Mouse (Mus musculus): Measurements from ENCODE around the gene Cby1.

The Cby1 gene

DNA sequence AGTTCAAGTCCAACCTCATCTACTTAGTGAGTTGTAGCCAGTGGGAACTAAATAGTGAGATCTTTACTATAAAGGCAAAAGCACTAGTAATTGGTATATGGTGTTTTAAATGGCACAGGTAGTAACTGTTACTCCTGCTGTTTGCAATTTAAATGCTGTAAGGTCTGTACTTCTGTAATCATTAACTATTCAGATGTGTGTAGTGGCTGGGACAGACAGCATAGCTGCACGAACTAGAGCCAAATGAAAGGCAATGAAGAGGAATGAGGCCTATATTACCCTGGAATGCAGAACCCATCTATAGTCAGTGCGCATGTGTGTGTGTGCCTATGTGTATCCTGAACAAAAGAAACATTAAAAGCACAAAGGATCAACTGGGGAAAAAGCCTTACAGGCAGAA, 18.9 kb downstream of the Cby1 start:
- DNase-seq (ENCODE audit: low read depth), result no peak

DNA sequence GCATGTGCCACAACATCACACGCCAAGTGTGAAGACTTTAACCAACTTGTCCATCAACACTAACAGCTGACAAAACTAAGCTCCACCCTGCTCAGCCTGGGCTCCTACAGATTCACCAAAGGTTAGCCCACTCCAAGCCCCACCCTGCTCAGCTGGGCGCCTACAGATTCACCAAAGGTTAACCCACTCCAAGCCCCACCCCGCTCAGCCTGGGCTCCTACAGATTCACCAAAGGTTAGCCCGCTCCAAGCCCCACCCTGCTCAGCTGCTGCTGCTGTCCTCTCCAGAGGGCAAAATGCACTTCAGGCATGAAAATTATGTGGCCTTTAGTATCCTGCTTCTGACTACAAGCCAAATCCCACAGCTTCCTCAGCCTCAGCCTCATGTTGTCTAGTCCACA, 23.0 kb downstream of the Cby1 start:
- no peak for DNase-seq (ENCODE audit: low read depth)

DNA sequence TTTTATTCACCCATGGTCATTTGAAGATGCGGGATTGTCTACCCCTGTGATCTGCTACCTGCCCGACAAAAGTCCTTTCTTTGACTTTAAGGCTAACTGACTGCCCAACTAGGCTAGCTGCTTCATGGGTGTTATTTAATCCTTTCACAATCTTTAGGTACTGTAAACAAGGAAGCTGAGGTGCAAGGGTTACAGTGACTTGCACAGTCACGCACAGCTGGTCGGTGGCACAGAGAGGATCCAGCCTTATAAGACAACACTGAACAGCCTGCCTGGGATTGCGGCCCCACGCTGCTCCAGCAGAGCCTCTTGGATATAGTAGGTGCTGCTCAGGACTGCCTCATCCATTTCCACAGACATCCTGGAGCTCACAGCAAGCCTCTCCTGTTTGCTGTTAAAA, 24.1 kb downstream of the Cby1 start:
- peak; percentile 59 for DNase-seq (ENCODE audit: low read depth)

DNA sequence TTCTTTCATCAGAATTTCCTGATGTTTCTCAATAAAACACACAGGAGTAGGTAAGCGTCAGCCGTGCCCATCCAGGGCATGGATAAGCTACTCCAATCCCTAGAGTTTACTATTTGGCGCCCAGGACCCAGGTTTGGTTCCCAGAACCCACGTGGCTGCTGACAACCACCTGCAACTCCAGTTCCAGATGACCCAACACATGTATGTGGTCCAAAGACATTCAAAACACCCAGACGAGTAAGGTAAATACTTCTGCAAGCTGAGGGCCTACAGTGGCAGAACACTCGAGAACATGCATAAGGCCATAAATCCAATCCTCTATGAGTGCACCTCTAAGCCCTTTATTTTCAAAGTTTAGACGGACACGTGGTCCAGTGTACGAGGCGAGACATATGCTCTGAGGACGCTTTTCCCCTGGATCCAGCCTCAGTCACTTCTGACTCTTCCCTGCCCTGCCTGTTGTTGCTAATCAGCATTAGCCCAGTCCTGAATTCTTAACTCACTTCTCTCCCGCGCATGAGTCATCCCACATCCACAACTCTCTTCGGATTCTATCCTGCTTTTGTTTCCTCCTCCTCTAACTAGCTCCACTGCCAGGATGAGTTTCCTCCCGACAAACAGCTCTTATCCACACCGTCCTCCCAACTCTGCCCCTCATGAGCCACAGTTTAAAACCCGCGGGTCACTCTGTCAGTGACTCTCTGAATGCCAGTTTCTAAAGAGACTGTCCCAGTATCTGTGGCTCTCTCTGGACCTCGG, 24.9 kb downstream of the Cby1 start:
- DNase-seq (ENCODE audit: low read depth), result no peak

DNA sequence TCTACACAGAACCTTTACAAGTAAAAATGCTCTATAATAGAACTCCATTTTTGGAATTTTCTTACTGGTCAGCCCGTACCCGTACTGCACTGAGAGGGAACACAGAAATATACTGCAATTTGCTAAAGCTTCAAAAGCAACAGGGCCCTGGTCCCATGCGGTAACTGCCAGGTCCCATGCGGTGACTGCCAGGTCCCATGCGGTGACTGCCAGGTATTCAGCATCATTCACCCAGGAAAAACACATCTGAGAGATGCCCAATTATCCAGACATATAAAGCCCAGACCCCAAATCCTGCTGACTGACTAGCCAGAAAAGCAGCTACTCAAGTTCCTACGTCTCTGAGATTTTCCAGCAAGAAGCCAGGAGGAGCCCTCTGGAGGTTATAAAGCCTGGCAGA, 25.6 kb downstream of the Cby1 start:
- DNase-seq (ENCODE audit: low read depth), result no peak

DNA sequence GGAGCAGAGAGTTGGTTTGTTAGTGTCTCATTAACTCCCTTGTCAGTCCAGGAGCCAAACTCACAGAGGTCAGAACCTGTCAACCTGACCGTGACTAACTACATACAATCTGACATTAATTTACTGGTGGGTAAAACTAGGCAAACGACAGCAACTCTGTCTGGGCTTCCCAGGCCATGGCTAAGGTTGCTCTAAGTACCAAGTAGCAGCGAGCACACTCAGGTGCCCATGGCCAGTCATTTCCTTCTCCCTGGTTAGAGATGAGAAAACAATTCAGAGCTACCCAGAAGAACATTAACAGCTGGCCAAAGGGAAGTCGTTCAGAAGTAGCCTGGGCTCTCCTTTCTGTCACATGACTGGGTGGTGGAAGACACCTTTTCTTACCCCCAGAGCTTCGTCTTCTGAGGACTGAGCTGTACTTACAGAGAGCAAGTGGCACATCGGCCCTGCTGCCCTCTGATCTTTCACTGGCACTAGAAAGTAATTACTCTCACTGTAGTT, 26.2 kb downstream of the Cby1 start:
- DNase-seq (ENCODE audit: low read depth), result no peak

DNA sequence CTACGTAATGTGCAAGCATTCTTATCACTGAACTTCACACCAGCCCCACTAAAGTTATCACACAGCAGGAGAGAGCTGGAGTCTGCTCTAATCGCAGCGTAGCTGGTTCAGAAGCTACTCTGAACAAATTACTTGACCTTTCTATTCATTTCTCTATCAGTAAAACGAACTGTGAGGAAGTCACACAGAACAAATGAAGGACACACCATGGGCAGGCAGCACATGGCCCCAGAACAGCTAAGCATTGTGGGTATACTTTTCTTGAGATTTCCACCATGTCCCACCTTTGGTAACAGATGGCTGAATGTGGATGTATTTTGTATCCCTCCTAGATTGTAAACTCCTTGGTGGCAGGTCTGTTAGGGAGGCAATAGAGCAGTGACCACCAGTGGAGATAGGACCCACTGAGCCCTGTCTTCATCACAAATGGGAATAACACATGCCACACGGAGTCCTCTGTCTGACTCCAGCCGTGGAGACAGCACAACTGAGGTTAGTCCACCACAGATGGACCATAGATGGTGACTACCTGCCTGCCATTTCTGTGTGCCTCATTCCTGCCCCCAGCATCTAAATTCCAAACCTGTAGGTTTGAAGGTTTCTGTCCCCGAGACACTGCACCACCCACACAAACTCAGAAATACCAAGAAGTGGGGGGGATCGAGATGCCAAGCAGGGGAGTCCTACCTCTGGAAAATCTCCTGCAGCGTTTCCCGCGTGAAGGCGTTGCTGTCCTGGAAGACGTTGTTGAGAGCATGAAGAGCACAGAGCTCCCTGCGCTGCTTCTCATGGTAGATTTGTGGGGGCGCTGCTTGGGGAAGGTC, 27.3 kb downstream of the Cby1 start:
- DNase-seq (ENCODE audit: low read depth), result no peak

DNA sequence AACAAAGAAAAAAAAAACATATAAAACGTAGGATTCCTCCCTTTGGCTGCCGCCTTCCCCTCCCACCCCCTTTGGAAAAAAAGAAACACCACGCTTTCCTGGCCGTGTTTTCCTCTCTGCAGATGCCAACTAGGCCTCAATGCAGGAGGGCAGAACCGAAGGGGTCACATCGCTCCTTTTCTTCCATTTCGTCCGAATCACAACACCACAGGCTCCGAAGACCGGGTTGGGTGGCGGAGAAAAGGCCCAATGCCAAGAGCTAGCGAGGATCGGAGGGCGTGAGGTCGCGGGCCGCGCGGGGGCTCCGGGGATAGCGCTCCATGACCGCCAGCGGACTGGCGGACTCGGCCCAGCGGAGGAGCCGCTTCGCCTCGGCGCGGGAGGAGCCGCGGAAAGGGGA, 28.2 kb downstream of the Cby1 start:
- DNase-seq (ENCODE audit: low read depth), result peak; percentile 54

DNA sequence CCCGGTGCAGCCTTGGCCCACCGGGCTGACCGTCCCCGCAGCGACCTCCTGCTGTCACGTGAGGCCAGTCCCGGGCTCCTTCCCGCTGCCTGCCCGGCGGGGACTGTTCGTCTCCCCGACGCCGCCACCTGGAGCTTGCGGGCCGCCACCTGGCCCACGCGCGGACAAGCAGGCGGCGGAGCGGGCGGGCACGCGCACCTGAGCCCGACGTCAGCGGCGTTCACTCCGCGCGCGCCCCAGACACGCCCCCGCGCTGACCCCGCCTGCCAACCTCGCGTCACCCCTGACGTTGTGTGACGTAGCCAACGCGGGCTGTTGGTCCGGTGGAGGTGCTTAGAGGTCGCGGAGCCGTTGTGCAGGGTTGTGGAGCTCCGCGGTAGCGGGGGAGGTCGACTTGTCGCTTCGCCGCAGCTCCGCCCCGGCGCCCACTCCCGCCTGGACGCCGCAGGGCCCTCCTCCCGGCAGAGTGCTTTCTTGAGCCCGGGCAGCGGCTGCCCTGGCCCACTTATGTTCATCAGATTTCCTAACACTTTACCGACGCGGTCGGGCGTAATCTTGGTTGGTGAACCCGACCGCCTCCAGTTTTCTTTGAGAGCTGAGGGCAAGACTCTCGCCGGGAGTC, 28.8 kb downstream of the Cby1 start, which contains the start of gene Josd1:
Gene Josd1 (minus strand): TSS at position 274 of the 622 bp plus-strand sequence.
- DNase-seq (ENCODE audit: low read depth), result peak; percentile 98

DNA sequence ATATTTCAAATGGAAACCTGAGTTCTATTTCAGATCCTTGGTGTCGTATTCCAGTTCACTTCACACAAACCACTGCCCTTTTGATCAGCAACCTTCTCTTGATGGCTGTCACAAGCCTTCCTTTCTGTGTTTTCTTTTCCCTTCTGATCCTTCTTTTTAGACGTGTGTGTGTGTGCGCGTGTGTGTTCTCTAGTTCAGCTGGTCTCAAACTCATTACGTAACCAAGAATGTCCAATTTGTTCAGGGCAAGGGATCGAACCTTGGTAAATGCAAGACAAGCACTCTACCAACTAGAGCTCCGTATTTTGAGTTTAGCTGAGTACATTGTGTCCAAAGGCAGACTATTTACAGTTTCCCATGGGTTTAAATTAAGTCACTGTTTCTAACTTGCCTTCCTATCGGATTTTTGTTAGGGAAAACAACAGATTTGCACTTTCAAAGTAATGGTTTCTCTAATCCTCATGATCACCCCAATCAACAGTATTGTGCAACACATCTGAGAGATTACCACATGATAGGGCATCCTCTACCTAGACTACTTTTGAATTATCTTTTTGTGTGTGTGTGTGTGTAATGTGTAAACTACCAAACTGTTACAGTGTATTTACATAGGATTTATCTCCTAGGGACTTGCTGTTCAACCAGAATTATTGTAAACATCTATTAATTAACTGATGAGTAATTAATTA, 29.4 kb downstream of the Cby1 start:
- DNase-seq (ENCODE audit: low read depth), result no peak

DNA sequence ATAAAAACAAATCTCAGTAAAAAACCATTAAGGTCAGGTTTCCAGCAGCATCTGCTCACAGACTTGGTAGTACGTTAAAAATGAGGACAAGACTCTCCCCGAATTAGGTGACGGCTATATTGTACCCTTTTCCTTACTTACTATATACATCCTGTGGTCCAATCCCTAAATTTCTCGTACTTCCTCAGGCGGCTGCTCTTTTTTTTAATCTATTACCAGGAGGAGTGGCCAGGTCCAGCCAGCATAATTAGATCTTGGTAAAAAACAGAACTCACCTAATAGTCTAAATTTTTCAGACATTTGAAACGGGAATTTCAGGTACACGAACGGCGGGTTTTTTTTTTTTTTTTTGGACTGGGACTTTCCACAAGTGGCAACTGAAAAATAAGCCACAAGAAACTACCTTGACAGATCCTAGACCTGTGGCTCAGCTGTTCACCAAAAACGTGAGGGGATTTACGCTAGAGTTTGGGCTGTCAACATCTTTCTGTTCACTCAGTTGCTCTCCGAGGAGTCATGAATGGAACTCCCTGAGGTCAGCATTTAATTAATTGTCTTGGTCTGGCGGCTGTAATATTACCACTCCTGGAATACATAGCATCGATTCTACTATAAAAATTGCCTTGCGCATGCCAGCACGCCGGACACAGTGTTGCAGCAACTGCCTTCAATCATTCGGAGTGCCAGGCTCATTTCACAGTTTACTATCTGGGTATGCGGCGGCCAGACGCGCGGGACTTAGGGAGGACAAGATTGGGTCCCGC, 30.8 kb downstream of the Cby1 start:
- DNase-seq (ENCODE audit: low read depth), result no peak

DNA sequence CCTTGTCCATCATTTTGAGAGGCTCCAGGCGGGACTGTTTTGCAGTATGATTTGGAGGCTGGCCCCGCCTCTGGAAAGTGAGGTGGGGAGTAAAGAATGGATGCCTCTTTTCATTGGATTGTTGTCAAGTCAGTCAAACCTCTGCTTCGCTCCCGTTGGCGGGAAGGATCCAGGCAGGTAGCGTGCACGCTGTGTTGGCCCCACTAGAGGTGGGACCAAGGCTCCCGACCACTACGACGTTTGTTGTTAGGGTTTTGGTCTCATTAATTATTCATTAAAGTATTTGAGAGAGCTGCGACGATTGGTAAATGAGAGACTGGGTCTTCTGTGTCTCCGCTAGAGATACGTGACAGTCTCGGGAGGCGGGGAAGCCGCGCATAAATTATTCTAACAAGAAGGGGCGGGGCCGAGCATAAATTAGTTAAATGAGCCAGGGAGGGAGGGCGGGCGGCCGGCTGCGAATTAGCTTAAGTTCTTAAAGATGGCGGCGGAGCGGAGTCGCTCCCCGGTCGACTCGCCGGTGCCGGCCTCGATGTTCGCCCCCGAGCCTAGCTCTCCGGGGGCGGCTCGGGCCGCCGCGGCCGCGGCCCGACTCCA, 31.5 kb downstream of the Cby1 start, which contains the start of gene Gtpbp1:
Gene Gtpbp1 (plus strand): TSS at position 420 of the 597 bp plus-strand sequence.
- DNase-seq (ENCODE audit: low read depth), result peak; percentile 100

DNA sequence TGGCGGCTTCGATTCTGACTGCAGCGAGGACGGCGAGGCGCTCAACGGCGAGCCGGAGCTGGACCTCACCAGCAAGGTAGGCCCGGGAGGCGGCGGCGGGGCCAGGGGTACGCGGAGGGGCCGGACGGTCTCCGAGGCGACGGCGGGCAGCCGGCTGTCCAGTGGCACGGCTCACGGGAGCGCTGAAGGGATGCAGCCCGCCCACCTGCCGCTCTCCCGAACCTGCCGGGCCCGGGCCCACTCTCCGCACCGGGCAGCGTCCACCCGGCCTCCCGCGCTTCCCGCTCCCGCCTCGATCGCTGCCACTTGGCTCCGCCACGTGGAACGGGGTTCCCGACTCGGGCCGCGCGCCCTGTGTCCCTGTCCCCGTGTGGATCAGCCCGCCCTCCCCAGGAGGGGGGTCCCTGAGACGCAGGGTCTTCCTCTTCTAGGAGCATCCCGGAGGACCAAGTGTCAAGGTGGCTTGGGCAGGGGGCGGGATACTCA, 32.1 kb downstream of the Cby1 start:
- DNase-seq (ENCODE audit: low read depth), result no peak

DNA sequence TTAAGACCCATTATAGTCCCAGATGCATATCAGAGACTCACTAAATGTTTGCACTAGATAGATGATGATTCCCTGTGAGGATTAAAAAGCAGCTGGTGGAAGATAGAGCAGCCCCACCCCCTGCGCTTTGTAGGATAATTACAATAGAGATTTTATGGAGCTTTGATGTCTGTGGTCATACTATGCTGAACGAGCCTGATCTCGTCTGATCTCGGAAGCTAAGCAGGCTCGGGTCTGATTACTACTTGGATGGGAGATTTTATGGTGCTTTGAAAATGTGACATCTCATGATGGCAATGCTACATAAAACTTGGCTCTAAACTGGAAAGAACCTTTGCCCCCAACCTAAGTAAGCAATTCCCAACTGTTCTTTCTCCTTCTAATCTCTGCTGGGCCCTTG, 33.3 kb downstream of the Cby1 start:
- no peak for DNase-seq (ENCODE audit: low read depth)

DNA sequence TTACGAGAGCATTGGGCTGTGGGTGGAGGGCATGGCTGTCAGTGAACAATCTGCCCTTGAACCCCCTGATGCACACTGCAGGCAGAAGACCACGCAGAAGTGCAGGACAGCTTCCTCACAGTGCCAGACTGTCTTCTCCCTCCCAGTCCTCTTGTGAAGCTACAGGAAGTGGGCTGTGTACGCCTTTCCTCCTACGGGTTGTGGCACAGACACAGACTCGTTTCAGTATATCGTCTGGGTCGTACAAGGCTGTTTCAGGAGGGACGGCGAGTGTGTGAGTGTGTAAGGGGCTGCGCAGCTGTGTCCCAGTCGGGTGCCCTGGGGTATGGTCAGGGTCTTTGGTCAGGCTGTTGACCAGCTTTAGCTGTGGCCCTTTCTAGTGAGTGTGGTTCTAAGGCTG, 34.7 kb downstream of the Cby1 start:
- DNase-seq (ENCODE audit: low read depth), result peak; percentile 80

DNA sequence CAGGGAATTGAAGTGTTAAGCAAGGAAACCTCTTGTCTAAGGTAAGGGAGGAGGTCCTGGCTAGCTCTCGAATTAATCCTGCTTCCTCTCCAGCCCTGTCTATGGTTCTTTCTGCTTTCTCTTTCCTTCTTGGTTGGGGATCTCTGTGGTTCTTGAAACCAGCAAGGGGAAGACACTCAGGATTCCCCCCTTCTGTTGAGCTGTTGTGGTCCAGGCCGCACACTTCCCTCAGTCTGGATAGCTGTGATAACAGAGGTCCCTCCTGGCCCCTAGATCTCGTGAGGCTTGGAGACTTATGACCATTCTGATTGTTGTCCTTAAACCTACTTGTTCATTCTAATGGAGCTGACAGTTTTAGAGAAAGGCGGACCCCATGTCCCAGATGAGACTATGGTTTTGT, 35.5 kb downstream of the Cby1 start:
- DNase-seq (ENCODE audit: low read depth), result peak; percentile 96

DNA sequence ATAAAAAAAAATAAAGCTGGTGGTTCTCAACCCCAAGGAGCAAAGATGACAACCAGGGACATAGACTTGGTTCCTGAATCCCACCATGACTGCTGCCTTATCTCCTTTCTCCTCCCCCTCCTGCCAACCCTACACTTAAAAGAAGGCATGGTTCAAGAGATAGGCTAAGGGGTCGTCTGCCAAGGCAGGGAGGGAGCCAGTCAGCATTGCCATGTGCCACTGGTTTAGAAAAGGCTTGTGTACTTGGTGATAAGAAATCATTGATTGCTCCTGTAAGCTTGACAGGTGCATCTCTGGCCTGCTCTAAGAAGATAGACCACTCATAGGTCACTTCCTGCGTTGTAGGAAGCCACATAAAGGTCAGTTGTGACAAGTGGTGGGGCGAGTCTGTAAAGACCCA, 36.5 kb downstream of the Cby1 start:
- DNase-seq (ENCODE audit: low read depth), result peak; percentile 31

DNA sequence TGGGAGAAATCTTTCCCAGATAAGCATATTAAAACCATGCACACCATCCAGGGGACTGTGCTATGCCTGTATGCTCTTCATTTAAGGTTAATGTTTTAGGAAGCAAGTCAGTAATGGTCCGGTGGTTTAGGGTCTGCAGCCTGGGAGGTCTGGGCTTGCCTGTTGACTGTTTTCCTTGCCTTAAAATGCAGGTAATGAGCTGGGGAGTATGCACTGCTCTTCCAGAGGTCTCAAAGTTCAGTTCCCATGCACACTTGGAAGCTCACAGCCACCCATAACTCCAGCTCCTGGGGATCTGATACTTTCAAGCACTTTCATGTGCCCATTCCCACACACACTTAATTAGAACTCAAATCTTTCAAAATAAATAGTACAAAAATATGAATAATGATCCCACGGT, 37.5 kb downstream of the Cby1 start:
- DNase-seq (ENCODE audit: low read depth), result no peak

DNA sequence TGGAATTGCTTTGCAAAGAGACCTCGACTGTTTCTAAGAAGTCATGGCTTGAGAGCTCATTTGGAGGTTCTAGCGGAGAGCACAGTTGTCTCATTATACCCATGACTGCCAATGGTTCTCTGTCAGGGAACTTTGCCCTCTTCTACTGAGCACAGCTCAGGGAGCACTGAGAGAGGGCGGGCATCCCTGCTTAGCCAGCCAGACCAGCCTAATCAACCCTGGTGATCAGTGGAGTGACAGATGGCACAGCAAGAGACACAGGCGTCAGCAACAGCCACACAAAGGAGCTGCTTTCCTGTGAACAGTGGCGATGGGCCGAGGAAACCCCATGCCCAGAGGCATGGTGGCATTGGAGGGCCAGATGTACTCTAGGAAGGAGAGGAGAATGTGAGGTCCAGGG, 38.0 kb downstream of the Cby1 start:
- DNase-seq (ENCODE audit: low read depth), result no peak

DNA sequence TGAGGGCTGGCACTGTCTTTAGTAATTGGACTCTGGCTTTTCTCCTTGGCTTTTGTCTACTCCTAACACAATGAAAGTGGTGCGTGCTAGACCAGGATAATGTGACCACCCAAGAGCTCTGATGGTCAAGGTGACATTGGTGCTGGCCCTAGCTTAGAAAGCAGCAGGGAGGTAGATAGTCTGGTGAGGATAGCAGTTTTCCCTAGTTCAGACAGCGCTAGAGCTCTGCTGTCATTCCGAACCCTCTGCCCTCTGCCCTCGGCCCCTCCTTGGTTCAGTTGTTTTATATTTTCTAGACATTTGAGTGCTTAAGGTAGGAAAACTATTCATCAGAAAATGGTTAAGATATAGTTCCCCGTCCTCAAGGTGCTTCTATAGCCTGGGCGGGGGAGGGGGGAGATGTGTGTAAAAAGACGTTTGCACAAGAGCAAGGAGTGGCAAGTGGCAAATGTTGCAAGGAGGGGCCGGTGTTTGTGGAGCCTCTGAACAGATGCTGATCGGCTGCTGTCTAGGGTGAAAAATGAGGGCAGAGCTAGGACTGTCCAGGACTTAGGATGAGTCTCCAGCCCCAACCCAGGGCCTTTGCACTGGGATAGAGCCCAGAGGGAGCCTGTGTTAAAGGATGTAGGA, 38.7 kb downstream of the Cby1 start:
- DNase-seq (ENCODE audit: low read depth), result peak; percentile 46

Measured in 416B (cell line).